Comparison of ENCODE assay signal across 15 mouse cellular contexts in the genomic region with DNA sequence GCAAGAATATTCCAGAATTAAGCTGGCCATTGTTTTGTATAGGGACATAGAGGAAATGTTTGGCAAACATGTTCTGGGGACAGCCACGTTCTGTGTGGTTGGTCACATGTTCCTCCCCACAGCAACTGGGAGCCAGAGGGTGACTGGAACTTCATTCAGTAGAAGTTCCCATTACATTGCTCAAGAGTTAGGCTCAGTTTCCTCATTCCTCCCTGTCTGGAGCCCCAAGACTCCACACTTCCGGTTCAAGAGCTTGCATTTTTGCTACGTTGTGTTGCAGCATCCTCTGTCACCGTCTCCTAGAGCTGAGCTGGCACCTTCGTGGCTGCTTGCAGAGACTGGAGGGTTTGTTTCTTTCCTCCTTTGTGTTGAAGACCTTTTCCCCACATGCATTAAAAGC. TPM values are rescaled to one million over a fixed set of nuclear protein-coding genes. Genes with fewer than 3 reads are reported as not detected.
A peak's percentile ranks its signal among the peaks of the same experiment; 100 is the strongest.
DNase-seq lines count a peak whose midpoint lies in the region; ATAC-seq and TF ChIP-seq lines count a peak whose summit lies in the region.
"Had no signal": no experiment of that assay in that cellular context is flagged by ENCODE, and none has a peak within 500 bp of the region (broad histone marks: within the 10 kb centered on the region; RNA-seq: fewer than 3 reads in every experiment).

No protein-coding gene starts in this region.

- no peaks in the 10 kb centered on the region for H3K36me3 ChIP-seq in lung, postnatal 0 days (ENCODE audit: insufficient read depth, low read length)
- H3K36me3 ChIP-seq: G1E; heart, embryonic 13.5 days had no signal

- no peak overlapping the region for H3K4me3 ChIP-seq in lung, adult 2 months (replicated peaks; ENCODE audit: extremely low read depth, low read depth, low read length)
- H3K4me3 ChIP-seq in lung, postnatal 0 days (ENCODE audit: low read depth, low read length): no peak overlapping the region
- H3K4me3 ChIP-seq: heart, embryonic 13.5 days had no signal

- no peak overlapping the region for H3K9ac ChIP-seq in lung, postnatal 0 days (replicated peaks; ENCODE audit: low read depth)
- H3K9ac ChIP-seq: forebrain, postnatal 0 days; heart, embryonic 13.5 days had no signal

- no peaks in the 10 kb centered on the region for H3K9me3 ChIP-seq in lung, postnatal 0 days (ENCODE audit: low read length)
- H3K9me3 ChIP-seq: G1E; heart, embryonic 13.5 days had no signal

- H3K27ac ChIP-seq in lung, postnatal 0 days (ENCODE audit: low read length): no peak overlapping the region
- H3K27ac ChIP-seq: heart, embryonic 13.5 days; hindbrain, postnatal 0 days; kidney, postnatal 0 days had no signal

- no peak for TF ChIP-seq POLR2A in lung, adult 2 months (IDR thresholded peaks at IDR 0.05; ENCODE audit: borderline replicate concordance, extremely low read depth, low read depth, low read length)

- no peak for TF ChIP-seq CTCF in lung, adult 2 months (IDR thresholded peaks at IDR 0.05; ENCODE audit: insufficient read depth, low read length)
- no peak for TF ChIP-seq CTCF in lung, postnatal 0 days (IDR thresholded peaks at IDR 0.05)

- H3K4me2 ChIP-seq in lung, postnatal 0 days (replicated peaks; ENCODE audit: low read depth, low read length): no peak overlapping the region
- H3K4me2 ChIP-seq: heart, embryonic 13.5 days had no signal

- no peak for TF ChIP-seq EP300 in lung, postnatal 0 days (IDR thresholded peaks at IDR 0.05)

- 61% methylated on average over 5 of the region's 5 CpGs for WGBS in lung, adult 2 months
- 65% methylated on average over 5 of the region's 5 CpGs for WGBS in lung, postnatal 0 days

- DNase-seq in adrenal gland, adult 2 months: peak; percentile 8
- DNase-seq in adrenal gland, postnatal 4 days (ENCODE audit: low spot score in 2 of 2): no peak
- DNase-seq in lung, adult 18-20 months: peak; percentile 42 to 47
- DNase-seq in lung, adult 2 months: no peak
- peak; percentile 63 for DNase-seq in lung, postnatal 0 days (ENCODE audit: low spot score)
- DNase-seq in skeletal muscle tissue, adult 2 months (ENCODE audit: low read depth, low spot score): peak; percentile 47
- no peak for DNase-seq in thymus, postnatal 36 days
- no peak for DNase-seq in left cerebral cortex, adult 11 months (ENCODE audit: low spot score)
- DNase-seq: cerebellum, postnatal 14 days; forebrain, postnatal 0 days had no signal

- no peaks in the 10 kb centered on the region for H3K4me1 ChIP-seq in lung, adult 2 months (ENCODE audit: control insufficient read depth, insufficient read depth, low read length)
- no peaks in the 10 kb centered on the region for H3K4me1 ChIP-seq in lung, postnatal 0 days (ENCODE audit: insufficient read depth, low read depth, low read length)
- H3K4me1 ChIP-seq: heart, embryonic 13.5 days had no signal

- peak; percentile 50 for ATAC-seq in lung, postnatal 0 days
- ATAC-seq: activated CD4-positive, CD25-positive, alpha-beta regulatory T cell, adult 4 months; forebrain, postnatal 0 days; hindbrain, postnatal 0 days had no signal

- H3K27me3 ChIP-seq in lung, postnatal 0 days (replicated peaks; ENCODE audit: insufficient read depth, low read length): no peaks in the 10 kb centered on the region
- H3K27me3 ChIP-seq: heart, embryonic 13.5 days had no signal

RNA-seq across cellular contexts. Expression of gene Adgb, which starts 15.1 kb away (rescaled TPM):
- under 1 TPM; 0.49 to 0.66 TPM for total RNA-seq in adrenal gland, adult 2 months (2021)
- 0.07 TPM in 1 of 2 replicates, not detected in the other for polyA plus RNA-seq in adrenal gland, adult 2 months (2012; rRNA removed)
- 1 to 10 TPM in 1 of 2 experiments, under 1 TPM in 1; 0.59 to 1.0 TPM for total RNA-seq in adrenal gland, postnatal 4 days (2021)
- 1.1 and 2.0 TPM in 2 replicates for polyA plus RNA-seq in lung, adult 2 months (2012; rRNA removed)
- polyA plus RNA-seq in lung, postnatal 0 days (2015; fragmentation: Nextera tagmentation; extraction: Ambion mirVana): 1.3 and 1.8 TPM in 2 replicates
- polyA plus RNA-seq: G1E had no signal

Comparison
In these comparisons a context has a peak if more than half of its experiments do, and no peak if none do; other contexts are left out.
1. DNase-seq: peak in adrenal gland, adult 2 months (single experiment), lung, adult 18-20 months (2 of 2), lung, postnatal 0 days (single experiment) and skeletal muscle tissue, adult 2 months (single experiment); none in adrenal gland, postnatal 4 days (0 of 2), lung, adult 2 months (single experiment), thymus, postnatal 36 days (0 of 2) and left cerebral cortex, adult 11 months (single experiment).